Mouse (Mus musculus) lung, postnatal 10 days (tissue): Measurements from ENCODE around the gene Ankrd33.

ENCODE experiments used
- DNase-seq: peaks from one replicate; pipeline ENCODE4 v3.0.0; 2021

The Ankrd33 gene

DNA sequence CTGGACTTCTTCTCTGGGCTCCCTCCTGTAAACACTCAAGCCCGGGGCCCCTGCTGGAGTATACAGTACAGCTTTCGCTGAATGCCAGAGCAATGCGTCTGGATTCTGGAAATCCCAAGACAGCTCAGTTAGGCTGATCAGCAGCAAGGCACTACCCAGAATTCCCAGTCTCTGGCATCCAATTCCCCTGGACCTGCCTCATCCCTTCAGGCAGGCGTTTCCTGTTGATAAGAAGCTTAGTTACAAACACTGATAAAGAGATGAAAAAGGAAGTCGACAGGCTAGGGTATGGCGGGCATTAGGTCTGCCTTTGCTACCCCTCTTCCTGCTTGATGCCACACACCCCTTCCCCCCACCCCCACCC lies 32.3 kb downstream of the Ankrd33 start:
- peak; percentile 84 for DNase-seq

DNA sequence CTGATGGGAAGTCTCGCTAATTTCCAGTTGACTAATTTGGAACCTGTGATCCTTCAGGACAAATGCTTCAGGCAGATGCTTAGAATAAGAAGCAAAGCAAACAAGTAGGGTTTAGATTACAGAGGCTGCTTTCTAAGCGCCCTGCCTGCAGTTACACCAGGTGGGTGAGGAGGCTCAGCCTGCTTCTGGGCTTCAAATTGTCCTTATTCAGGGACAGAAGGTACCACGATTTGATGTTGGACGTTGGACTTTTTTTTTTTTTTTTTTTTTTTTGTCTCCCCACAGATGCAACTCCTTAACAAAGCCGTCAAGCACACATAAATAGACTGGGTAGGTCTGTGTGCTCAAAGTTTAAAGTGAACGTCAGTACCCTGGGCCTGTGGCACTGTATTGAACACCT lies 33.0 kb downstream of the Ankrd33 start:
- no peak for DNase-seq

DNA sequence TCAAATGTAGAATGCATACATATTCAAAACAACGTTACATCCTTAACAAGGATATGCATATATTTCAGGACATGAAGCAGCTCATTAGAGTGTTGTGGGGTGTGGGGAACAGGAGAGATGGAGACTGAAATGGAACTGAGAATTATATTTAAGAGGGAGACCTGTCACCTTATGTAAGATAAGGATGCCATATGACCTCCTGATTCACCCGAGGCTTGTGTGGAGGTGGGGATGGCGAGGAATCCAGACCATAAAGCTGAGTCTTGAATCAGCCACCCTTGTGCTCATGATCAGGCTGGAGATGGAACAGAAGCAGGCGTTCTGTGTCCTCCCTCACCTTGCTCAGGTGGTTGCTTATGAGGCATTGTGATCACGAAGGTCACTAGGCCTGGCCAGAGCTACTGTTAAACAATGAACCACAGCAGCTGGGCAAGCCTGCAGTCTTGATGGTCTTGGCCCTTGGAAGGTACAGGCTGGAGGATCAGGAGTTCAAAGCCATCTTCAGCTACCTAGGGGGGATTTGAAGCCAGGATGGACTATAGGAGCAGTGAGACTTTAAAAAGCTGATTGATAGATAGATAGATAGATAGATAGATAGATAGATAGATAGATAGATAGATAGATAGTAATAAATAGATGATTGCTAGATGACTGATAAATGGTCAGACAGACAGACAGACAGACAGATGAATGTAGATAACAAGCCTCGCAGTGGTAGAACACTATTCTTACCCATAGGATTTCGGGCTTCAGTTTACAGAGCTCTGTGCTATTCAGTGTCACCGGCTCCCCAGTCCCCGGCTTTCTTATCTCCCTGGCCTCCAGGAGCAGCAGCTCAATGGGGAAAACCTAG lies 36.1 kb downstream of the Ankrd33 start:
- DNase-seq, result no peak

DNA sequence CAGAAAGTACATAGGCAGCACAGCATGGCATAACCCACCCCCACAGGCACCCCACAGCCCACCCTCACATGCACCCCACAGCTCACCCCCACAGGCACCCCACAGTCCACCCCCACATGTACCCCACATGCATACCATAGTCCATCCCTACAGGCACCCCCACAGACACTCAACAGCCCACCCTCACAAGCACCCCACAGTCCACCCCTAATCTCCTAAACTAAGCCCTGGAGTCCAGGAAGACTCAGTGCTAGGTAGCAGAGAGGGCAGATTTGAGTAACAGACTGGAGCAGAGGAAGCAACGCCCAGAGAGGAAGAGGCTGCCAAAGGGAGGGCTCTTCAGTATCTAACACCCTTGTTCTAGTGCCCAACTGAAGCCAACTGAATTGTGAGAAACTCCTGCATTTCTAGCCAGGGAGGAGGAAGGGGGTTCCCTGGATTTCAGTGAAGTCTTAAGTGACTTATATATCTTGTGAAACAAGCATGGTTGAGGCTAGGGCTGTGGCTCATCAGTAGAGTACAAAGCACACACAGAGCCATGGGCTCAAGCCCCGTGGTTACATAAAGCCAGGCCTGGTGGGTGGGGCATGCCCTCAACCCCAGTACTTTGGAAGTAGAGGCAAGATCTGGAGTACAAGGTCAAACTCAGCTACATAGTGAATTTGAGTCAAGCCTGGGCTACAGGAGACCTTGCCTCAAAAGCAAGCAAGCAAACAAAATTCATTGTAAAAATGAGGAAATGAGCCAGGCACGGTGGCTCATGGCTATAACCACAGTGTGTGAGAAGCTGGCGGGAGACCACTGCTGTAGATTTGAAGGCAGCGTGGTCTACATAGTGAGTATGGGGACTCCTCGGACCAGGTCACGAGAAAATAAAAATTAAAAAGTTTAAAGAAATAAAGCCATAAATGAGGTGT lies 39.4 kb downstream of the Ankrd33 start:
- no peak for DNase-seq

DNA sequence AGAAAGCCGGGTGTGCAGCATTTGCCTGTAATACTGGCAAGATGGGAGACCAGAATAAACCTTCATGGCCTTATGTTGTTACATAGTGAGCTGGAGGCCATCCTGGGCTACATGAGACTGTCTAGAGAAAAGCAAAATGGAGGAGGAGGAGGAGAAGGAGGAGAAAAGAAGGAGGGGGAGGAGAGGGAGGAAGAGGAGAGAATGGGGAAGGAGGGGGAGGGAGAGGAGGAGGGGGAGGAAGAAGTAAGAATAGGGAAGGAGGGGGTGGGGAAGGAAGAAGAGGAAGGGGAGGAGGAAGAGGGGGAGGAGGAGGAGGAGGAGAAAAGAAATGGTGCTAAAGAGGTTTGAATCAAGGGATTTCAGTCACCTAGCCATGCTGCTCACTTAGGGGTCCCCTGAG lies 44.6 kb downstream of the Ankrd33 start:
- no peak for DNase-seq

DNA sequence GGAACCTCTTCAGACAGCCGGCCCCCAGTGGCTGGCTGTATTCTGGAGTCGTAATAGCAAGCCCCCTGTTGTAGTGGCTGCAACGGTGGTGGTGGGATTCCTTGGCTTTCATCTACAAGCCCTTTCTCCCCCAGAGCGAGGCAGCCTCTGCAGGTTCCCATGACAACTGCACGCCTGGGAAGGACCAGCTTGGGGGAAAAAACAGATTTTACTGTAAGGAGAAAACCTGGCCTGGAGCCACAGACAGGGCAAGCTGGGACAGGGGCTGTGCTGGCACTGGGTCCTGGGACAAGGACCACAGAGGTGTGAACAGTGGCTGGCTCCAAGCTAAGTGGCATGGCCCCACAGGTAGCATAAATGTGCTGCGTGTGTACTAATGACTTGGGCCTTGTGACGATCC lies 45.0 kb downstream of the Ankrd33 start:
- no peak for DNase-seq

DNA sequence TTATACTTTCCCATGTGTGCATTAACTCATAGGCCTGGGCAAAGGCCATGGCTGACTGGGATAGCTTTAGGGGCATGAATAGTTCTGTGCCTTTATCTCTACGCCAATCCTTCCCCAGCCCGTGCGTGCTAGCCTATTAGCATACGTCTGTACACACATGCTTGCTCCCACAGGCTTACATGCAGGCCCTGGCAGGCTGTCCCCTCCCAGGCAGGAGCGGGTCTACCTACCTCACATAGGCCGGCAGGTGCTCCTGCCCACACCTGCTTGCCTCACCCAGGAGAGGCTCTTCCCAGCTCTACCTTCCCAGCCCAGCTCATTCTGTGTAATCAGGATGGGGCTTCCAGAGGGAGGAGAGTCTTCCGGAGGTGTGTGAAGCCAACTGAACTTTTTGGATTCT lies 46.0 kb downstream of the Ankrd33 start:
- no peak for DNase-seq

DNA sequence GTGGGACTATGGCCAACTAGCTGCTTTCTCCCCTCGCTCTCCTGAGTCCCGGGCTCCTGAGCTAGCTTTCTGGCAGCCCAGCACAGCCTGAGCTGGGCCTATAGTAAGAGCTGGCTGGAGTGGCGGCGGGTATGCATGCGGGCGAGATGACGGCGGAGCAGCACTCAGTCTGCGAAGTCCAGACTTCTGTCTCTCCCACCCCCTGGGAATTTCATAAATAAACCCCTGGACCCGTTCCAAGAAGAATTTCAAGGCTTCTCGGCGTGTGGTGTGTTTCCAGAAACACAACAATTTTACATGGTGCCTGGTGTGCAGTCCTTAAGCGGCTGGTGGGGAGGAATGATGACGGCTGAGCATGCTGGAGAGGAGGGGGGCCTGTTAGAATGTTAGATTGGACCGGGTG lies 47.5 kb downstream of the Ankrd33 start:
- peak; percentile 74 for DNase-seq

DNA sequence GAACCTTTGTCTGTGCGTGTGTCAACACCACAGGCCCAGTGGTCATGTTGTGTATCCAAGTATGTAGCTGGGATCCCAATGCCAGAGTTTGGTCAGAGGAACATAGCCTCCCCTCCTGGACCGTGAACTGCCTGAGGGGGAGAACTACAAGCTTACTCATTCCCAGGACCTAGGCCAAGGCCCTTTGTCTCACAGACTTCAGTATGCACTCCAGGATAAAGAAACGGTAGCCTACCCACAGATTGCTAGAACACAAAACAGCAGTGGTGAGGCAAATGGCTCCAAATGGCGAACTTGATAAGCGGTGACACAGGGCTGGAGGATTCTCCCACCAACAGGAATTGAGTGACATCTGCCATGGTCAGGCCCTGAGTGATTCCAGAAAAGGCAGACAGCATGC lies 48.3 kb downstream of the Ankrd33 start:
- peak; percentile 52 for DNase-seq

DNA sequence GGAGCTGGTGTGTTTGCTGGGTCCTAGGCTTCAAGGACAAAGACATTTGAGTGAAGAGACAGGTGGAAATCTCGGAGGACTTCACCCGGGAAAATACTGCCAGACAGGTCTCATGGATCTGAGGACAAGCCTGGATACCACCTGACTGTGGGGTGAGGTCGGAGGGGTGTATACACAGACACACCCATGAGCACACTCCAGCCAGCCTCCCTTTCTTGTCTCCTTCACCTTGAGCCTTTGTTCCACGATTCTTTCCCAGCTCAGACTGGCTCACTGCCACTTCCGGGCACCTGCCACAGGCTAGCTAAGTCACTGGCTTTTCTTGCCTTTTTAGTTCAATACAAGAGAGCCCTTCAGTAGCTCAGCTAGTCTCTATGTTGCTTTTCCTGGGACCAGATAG lies 48.7 kb downstream of the Ankrd33 start:
- DNase-seq, result no peak

DNA sequence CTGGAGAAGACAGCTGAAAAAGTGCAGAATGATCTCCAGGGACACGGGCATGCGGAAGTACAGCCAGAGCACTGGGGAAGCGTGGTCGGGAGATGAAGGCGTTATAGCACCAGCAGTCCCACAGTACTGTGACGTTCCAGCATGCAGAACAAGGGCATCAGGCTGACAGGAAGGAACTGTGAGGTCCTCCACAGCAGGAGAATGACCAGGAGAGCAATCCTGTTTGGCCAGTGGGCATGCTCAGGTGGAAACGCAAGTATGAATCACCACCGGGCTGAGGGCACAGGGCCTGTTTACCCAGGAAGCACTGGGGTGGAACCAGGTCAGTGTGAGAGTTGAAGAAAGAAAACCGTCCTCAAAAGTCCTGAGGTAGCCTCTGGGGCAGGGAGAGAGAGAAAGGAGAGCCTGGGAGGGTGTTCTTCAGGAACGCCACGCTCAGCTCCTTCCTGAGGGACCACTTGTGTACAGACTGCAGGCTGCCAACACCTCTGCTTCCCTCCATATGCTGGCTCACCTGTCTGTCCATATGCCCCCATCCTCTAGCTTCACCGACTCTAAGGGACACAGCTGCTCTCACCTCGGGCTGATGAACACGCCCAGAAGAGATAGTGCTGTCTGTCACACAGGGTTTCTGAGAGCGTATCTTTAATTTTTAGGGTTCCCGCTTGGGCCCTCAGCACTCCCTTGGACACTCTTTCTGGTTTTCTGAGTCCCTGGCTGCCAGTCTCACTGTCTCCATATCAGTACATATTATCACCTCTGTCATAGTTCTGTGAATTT lies 50.3 kb downstream of the Ankrd33 start:
- no peak for DNase-seq

DNA sequence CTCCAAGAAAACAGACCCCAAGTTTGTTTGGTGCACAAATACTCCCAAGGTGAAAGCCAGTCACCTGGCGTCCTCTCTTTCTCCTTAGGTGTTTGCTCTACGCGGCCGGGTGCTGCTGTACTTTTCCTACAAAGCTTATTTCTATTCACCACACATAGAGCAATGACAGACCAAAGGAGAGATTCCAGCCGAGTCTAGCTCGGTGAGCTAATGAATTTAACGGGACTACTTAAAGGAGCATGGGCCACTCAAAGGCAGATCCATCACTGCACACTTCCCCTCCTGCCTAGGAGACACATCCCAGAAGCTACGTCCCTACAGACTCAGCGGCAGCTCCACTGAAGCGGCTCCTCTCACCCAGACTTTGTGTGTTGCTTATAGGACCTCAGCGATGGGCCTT lies 52.0 kb downstream of the Ankrd33 start:
- DNase-seq, result no peak
